Mouse (Mus musculus): ENCODE results near the gene Dpf1. TPM values are rescaled to one million over a fixed set of nuclear protein-coding genes. Genes with fewer than 3 reads are reported as not detected.

Gene Dpf1
- total and polyA plus RNA-seq, 3 experiments, result 0.21 to 0.27 TPM; not detected in 1

DNA sequence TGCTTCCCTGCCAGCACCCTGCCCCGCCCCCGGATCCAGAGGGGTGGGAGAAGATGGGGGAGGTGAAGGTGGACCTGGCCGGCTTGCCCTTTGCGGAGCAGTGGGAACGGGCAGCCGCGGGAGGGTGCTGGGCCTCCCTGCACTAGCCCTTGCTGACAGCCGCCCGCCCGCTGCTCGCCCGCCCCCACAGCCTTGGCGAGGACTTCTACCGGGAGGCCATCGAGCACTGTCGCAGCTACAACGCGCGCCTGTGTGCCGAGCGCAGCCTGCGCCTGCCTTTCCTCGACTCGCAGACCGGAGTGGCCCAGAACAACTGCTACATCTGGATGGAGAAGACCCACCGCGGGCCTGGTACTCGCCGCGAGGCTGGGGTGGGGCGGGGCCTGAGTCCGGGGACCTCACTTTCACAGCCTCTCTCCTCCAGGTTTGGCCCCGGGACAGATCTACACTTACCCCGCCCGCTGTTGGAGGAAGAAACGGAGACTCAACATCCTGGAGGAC, 5.5 kb downstream of the Dpf1 start:
- Histone ChIP-seq H3K79me2 (replicated peaks; ENCODE audit: control insufficient read depth, insufficient read depth, low read length) (no peaks in the 10 kb centered on the region), H3K36me3 (ENCODE audit: control insufficient read depth, insufficient read depth, low read length) (no peaks in the 10 kb centered on the region), H3K27ac (no peak overlapping the region), H3K4me3 (peak overlapping the region; percentile 39), H3K4me1 (ENCODE audit: control insufficient read depth, insufficient read depth, low read length) (peaks cover 1% of the 10 kb centered on the region), H3K27me3 (ENCODE audit: control insufficient read depth, insufficient read depth, low read length) (peaks cover 8% of the 10 kb centered on the region), H3K9ac (ENCODE audit: low read depth, low read length) (peak overlapping the region; percentile 72)
- intact Hi-C loops (cut with DNase I), result loop anchor here (5.0 kb wide), 1 partner anchor 213 kb away; no protein-coding TSS in a partner anchor
- WGBS, result under 1% methylated on average over 34 of the region's 36 CpGs
- TF ChIP-seq POLR2A (IDR thresholded peaks at IDR 0.05; ENCODE audit: insufficient read depth, low read depth, low read length) (no peak), EP300 (IDR thresholded peaks at IDR 0.05; ENCODE audit: insufficient read depth, low read depth, low read length) (no peak), CTCF (IDR thresholded peaks at IDR 0.05) (no peak)
- peak; percentile 53 to 60 for DNase-seq

DNA sequence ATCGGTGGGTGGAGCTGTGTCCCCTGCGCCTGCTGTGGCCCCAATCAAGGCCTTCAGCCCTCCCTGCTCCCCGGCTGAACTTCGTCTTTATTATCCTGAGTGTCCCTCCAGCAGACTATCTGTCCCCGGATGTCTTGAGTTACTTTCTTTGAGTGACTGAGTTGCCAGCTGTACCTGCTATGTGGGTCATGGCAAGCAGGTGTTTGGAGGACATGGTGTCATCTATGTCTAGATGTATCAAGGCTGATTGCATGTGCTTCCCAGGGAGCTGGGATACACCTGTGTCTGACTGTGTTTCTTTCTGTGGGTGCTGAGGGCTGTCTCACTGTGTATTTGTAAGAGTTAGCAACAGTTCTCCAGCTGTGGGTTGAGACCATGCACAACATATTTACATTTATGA, 6.0 kb downstream of the Dpf1 start:
- H3K9ac ChIP-seq (ENCODE audit: low read depth, low read length), result peak overlapping the region; percentile 72
- H3K4me1 ChIP-seq (ENCODE audit: control insufficient read depth, insufficient read depth, low read length), result peaks cover 1% of the 10 kb centered on the region
- no peak for DNase-seq
- intact Hi-C loops (cut with DNase I), result loop anchor here (5.0 kb wide), 1 partner anchor 213 kb away; no protein-coding TSS in a partner anchor
- no peak for TF ChIP-seq CTCF (IDR thresholded peaks at IDR 0.05)
- no peak for TF ChIP-seq EP300 (IDR thresholded peaks at IDR 0.05; ENCODE audit: insufficient read depth, low read depth, low read length)
- TF ChIP-seq POLR2A (IDR thresholded peaks at IDR 0.05; ENCODE audit: insufficient read depth, low read depth, low read length), result no peak
- no peaks in the 10 kb centered on the region for H3K79me2 ChIP-seq (replicated peaks; ENCODE audit: control insufficient read depth, insufficient read depth, low read length)
- no peak overlapping the region for H3K27ac ChIP-seq
- peaks cover 5% of the 10 kb centered on the region; the same call in 1 of the 2 replicates for H3K27me3 ChIP-seq (ENCODE audit: control insufficient read depth, insufficient read depth, low read length)
- H3K4me3 ChIP-seq, result peak overlapping the region; percentile 39; the same call in 1 of the 2 replicates
- H3K36me3 ChIP-seq (ENCODE audit: control insufficient read depth, insufficient read depth, low read length), result no peaks in the 10 kb centered on the region
- 9% methylated on average over 5 of the region's 5 CpGs for WGBS

- no peaks in the 10 kb centered on the region; the same call in none of the 2 replicates for H3K4me1 ChIP-seq (ENCODE audit: control insufficient read depth, insufficient read depth, low read length)
- 56% methylated on average over 9 of the region's 9 CpGs for WGBS
- no peak for DNase-seq
- H3K27me3 ChIP-seq (ENCODE audit: control insufficient read depth, insufficient read depth, low read length), result 0 out of 2 replicates have a peak, but pooled peaks cover 2% of the 10 kb centered on the region
- intact Hi-C loops (cut with DNase I), result no loop called here
- no peaks in the 10 kb centered on the region for H3K79me2 ChIP-seq (replicated peaks; ENCODE audit: control insufficient read depth, insufficient read depth, low read length)
- no peaks in the 10 kb centered on the region for H3K36me3 ChIP-seq (ENCODE audit: control insufficient read depth, insufficient read depth, low read length)
- no peak overlapping the region for H3K4me3 ChIP-seq
- H3K27ac ChIP-seq, result no peak overlapping the region
- no peak overlapping the region for H3K9ac ChIP-seq (ENCODE audit: low read depth, low read length)
- TF ChIP-seq POLR2A (IDR thresholded peaks at IDR 0.05; ENCODE audit: insufficient read depth, low read depth, low read length) (no peak), CTCF (IDR thresholded peaks at IDR 0.05) (no peak), EP300 (IDR thresholded peaks at IDR 0.05; ENCODE audit: insufficient read depth, low read depth, low read length) (no peak)
Measured at GRCm38 (mm10) chr7:29313051-29313450, 9.3 kb downstream of the Dpf1 start.

GRCm38 (mm10) chr7:29313572-29314261, 10.0 kb downstream of the Dpf1 start:
- Histone ChIP-seq H3K4me1 (ENCODE audit: control insufficient read depth, insufficient read depth, low read length) (no peaks in the 10 kb centered on the region; the same call in 1 of the 2 replicates), H3K79me2 (replicated peaks; ENCODE audit: control insufficient read depth, insufficient read depth, low read length) (no peaks in the 10 kb centered on the region), H3K4me3 (no peak overlapping the region), H3K36me3 (ENCODE audit: control insufficient read depth, insufficient read depth, low read length) (no peaks in the 10 kb centered on the region), H3K27ac (no peak overlapping the region), H3K27me3 (ENCODE audit: control insufficient read depth, insufficient read depth, low read length) (peaks cover 2% of the 10 kb centered on the region; the same call in 1 of the 2 replicates), H3K9ac (ENCODE audit: low read depth, low read length) (no peak overlapping the region)
- no peak for TF ChIP-seq POLR2A (IDR thresholded peaks at IDR 0.05; ENCODE audit: insufficient read depth, low read depth, low read length)
- no peak for TF ChIP-seq EP300 (IDR thresholded peaks at IDR 0.05; ENCODE audit: insufficient read depth, low read depth, low read length)
- no peak for TF ChIP-seq CTCF (IDR thresholded peaks at IDR 0.05)
- 49% methylated on average over 9 of the region's 9 CpGs for WGBS
- intact Hi-C loops (cut with DNase I), result no loop called here
- no peak for DNase-seq

- H3K36me3 ChIP-seq (ENCODE audit: control insufficient read depth, insufficient read depth, low read length), result no peaks in the 10 kb centered on the region
- no peak for DNase-seq
- 78% methylated on average over 13 of the region's 13 CpGs for WGBS
- no peak overlapping the region for H3K27ac ChIP-seq
- H3K4me1 ChIP-seq (ENCODE audit: control insufficient read depth, insufficient read depth, low read length), result no peaks in the 10 kb centered on the region
- no peaks in the 10 kb centered on the region; the same call in 1 of the 2 replicates for H3K27me3 ChIP-seq (ENCODE audit: control insufficient read depth, insufficient read depth, low read length)
- no peaks in the 10 kb centered on the region for H3K79me2 ChIP-seq (replicated peaks; ENCODE audit: control insufficient read depth, insufficient read depth, low read length)
- intact Hi-C loops (cut with DNase I), result no loop called here
- no peak overlapping the region for H3K9ac ChIP-seq (ENCODE audit: low read depth, low read length)
- TF ChIP-seq CTCF (IDR thresholded peaks at IDR 0.05) (no peak), POLR2A (IDR thresholded peaks at IDR 0.05; ENCODE audit: insufficient read depth, low read depth, low read length) (no peak), EP300 (IDR thresholded peaks at IDR 0.05; ENCODE audit: insufficient read depth, low read depth, low read length) (no peak)
- H3K4me3 ChIP-seq, result no peak overlapping the region
Measured at GRCm38 (mm10) chr7:29314844-29315628, 11.3 kb downstream of the Dpf1 start.
